Mouse (Mus musculus): ENCODE results near the gene Abce1. TPM values are rescaled to one million over a fixed set of nuclear protein-coding genes. Genes with fewer than 3 reads are reported as not detected.

Abce1 gene
- polyA plus RNA-seq (2012; rRNA removed) = 61.1 and 97.7 TPM in 2 replicates

DNA sequence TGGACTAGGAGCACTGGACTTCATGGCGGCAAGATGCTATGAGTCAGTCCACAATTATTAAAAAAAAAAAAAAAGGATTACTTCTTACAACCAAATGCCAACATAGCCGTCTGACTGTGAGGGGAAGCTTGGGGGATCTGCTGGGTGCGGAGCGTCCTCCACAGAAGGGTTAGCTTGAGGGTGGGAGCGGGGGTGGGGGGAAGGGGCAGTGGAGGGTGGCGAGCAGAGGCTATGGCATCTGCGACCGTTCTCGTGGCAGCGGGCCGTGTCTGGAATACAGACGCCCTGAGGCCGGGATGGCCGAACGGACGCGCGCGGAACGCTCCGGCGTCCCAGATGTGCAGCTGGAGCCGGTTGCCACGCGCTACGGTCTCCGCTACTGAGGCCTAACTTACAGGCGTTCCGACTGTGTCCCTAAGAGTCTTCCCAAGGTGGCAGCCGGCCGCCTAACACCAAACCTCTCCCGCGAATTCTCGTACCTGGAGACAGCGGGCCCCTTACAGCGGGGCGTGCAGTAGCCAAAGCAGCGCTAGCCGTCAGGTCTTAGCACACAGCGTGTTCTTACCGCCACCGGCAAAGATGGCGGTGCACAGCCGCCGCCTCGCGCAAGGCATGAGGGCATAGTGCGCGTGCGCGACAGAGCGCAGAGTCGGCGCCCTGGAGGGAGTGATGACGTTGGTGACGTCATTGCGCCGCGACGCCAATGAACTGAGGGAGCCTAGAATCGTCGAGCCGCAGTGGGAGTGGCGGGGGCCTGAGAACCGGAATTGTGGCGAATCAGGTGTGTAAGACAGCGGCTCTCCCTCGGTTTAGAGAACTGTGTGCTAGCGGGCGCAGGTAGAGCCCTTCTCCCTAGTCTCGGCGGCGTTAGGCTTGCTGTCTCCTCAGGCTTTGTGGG lies at the start of gene Abce1, which contains the start of gene Anapc10:
Abce1 (minus strand) TSS at position 677 of the 898 bp plus-strand sequence.
Anapc10 (plus strand) TSS at position 757 of the 898 bp plus-strand sequence.

DNA sequence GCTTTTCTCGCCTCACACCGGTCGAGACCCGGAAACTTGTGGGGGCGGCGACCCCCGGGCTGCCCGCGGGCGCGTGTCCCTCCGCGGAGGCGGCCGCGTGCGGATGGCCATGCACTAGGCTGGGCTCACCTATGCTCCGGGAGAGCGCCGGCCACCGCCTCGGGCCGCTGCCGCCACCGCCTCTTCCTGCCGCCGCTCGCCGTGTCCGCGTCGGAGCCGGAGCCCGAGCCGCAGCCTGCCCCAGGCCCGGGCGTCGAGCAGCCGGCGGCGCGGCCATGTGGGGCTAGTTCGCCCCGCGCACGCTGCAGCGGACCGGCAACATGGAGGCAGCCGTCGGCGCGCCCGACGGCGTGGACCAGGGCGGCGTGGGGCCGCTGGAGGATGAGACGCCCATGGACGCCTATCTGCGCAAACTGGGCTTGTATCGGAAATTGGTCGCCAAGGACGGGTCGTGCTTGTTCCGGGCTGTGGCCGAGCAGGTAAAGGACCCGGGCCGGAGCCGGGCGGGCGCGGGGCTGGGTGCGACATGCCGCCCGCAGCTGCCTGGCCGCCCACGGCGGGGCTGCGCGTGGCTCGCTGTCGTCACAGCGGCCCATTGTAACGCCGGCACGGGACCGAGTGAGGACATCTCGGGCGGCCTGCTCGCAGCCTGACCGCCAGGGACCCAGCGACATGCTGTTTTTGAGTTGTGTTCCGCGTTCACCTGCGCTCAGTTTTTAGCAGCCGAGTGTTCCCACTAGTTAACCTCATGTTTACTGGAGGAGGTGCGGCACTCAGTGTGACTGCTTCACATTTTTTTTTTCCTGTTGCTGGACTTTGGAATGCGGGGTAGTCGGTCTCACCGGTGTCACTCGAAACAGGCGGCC lies 71.7 kb downstream of the Abce1 start, which contains the start of gene Otud4:
Otud4 (plus strand) TSS at position 33 of the 866 bp plus-strand sequence.

Other genes starting within 250 kb of the Abce1 start
- 28.4 and 37.2 TPM in 2 replicates for gene Otud4, start 72.1 kb downstream of the Abce1 start, polyA plus RNA-seq (2012; rRNA removed)
- 8.5 and 17.9 TPM in 2 replicates for gene Anapc10, start 80 bp upstream of the Abce1 start, polyA plus RNA-seq (2012; rRNA removed)

Measured in central nervous system, embryonic 11.5 days (tissue).